Mouse (Mus musculus) ES-Bruce4 (cell line): Measurements from ENCODE around the gene Rapgef4.

ENCODE experiments used
- CTCF ChIP-seq: IDR thresholded peaks from one replicate; pipeline ENCODE4 v1.8.1; 2011; ENCODE audit warnings: low read depth, low read length
- POLR2A ChIP-seq: IDR thresholded peaks from one replicate; pipeline ENCODE4 v1.8.1; 2011; ENCODE audit warnings: low read length; ENCODE audit not compliant: insufficient read depth

DNA sequence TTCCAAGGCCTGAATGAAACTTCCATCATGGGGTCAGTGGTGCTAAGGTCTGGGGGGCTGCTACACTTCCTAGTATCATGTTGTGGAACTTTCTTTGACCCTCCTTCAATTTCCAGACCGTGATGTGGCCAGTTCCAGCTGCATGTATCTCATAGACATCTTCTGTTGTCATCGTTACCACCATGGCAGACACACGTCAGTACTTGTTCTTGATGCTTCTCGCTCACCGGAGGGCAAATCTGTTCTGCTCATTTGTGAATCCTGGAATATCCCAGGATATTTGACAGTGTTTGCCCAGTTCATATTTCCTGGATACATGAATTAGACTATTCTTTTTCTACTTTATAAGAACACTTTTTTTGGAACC lies 39.3 kb upstream of the Rapgef4 start:
- TF ChIP-seq CTCF (no peak), POLR2A (no peak)
